Mouse (Mus musculus): Measurements from ENCODE around the gene Fbxo6. TPM values are rescaled to one million over a fixed set of nuclear protein-coding genes. Genes with fewer than 3 reads are reported as not detected.
A peak's percentile ranks its signal among the peaks of the same experiment; 100 is the strongest.

The Fbxo6 gene
- polyA plus RNA-seq, 1 experiment from 2014 or later, result 28.1 TPM

DNA sequence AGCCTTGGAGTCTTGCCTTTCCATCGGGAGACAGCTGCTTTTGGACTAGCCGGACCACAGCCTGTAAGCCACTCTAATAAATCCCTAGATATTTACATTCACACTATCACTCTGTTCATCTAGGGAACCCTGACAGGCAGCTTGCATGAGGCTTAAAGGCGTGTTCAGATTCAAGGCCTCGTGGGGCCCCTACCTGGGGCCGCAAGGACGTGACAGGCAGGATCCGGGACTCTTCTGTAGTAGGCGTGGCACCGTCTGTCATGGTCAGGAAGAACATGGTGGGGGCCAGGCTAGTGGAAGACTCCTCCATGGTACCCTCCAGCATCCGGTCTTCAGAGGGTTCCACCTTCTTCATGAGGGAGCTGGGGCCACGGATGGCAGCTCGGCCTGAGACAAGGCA lies 39.4 kb downstream of the Fbxo6 start:
- WGBS, result 65% methylated on average over 12 of the region's 12 CpGs
- ATAC-seq (ENCODE audit: low FRiP score, low TSS enrichment), result no peak
- no peak overlapping the region for H3K4me2 ChIP-seq (replicated peaks; ENCODE audit: low read depth)

DNA sequence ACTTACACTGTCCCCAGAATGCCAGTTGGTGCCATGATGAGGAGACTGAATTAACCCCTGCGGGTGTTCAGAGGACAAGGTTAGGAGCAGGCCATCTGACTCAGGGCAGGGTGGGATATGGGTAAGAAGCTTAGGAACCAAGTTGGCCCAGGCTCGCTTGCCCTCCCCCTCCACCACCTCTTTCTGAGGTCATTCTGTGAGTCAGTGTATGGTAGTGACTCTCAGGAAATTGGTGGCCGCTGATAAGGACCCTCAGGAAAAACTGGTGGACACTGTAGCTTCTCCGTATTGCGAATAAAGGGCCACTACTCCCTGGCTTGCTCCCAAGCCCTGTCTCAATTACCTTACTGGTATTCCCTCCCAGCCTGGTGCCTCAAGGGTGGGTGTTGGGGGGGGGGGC lies 42.7 kb downstream of the Fbxo6 start:
- no peak overlapping the region for H3K27ac ChIP-seq (replicated peaks)
- H3K4me2 ChIP-seq (replicated peaks; ENCODE audit: low read depth), result no peak overlapping the region
- H3K36me3 ChIP-seq (ENCODE audit: control insufficient read depth, insufficient read depth, low read length), result no peaks in the 10 kb centered on the region
- H3K9ac ChIP-seq (ENCODE audit: low read length), result no peak overlapping the region
- no peaks in the 10 kb centered on the region for H3K27me3 ChIP-seq (ENCODE audit: control insufficient read depth, insufficient read depth, low read length)
- ATAC-seq (ENCODE audit: low FRiP score, low TSS enrichment), result no peak
- DNase-seq (ENCODE audit: low spot score), result no peak
- no peaks in the 10 kb centered on the region for H3K4me1 ChIP-seq (replicated peaks; ENCODE audit: control insufficient read depth, insufficient read depth)
- no peaks in the 10 kb centered on the region for H3K9me3 ChIP-seq (ENCODE audit: control insufficient read depth, low read length)
- 75% methylated on average over 5 of the region's 5 CpGs for WGBS
- TF ChIP-seq CTCF (IDR thresholded peaks at IDR 0.05; ENCODE audit: low read depth) (no peak), EP300 (optimal IDR thresholded peaks at IDR 0.05) (no peak)
- H3K4me3 ChIP-seq (ENCODE audit: low read depth, low read length), result no peak overlapping the region

More for the DNA sequence above, 39.4 kb downstream of the Fbxo6 start:
- H3K36me3 ChIP-seq (ENCODE audit: control insufficient read depth, insufficient read depth, low read length), result no peaks in the 10 kb centered on the region
- H3K9me3 ChIP-seq (ENCODE audit: control insufficient read depth, low read length), result no peaks in the 10 kb centered on the region
- H3K9ac ChIP-seq (ENCODE audit: low read length), result no peak overlapping the region
- H3K27me3 ChIP-seq (ENCODE audit: control insufficient read depth, insufficient read depth, low read length), result no peaks in the 10 kb centered on the region
- no peak overlapping the region for H3K4me3 ChIP-seq (ENCODE audit: low read depth, low read length)
- TF ChIP-seq CTCF (IDR thresholded peaks at IDR 0.05; ENCODE audit: low read depth) (no peak), EP300 (optimal IDR thresholded peaks at IDR 0.05) (no peak)
- H3K4me1 ChIP-seq (replicated peaks; ENCODE audit: control insufficient read depth, insufficient read depth), result no peaks in the 10 kb centered on the region
- DNase-seq (ENCODE audit: low spot score), result no peak
- no peak overlapping the region for H3K27ac ChIP-seq (replicated peaks)

DNA sequence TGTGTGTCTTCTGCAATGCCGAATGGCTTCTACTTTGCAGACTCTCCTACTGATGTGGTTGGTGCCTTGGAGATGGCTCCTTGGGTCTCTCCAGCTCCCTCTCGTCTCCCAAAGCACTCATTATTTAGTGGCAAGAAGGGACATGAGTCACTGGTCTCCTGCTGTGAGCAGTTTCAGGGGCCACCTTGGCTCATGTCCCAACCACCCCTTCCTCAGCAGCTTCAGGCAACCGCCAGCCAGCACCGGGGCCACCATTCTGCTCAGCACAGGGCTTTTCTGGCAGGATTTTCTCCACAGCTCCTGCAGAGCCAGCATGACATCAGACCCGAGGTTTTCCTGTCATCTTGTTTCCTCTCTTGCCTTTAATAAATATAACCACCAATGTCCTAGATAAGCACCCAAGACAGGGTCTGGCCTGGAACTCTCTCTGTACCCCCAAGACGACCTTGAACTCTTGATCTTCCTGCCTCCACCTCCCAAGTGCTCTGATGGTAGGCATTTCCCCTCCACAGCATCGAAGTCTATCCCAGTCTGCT lies 43.3 kb downstream of the Fbxo6 start:
- no peaks in the 10 kb centered on the region for H3K4me1 ChIP-seq (replicated peaks; ENCODE audit: control insufficient read depth, insufficient read depth)
- H3K4me3 ChIP-seq (ENCODE audit: low read depth, low read length), result no peak overlapping the region
- no peak for ATAC-seq (ENCODE audit: low FRiP score, low TSS enrichment)
- no peak for DNase-seq (ENCODE audit: low spot score)
- TF ChIP-seq EP300 (optimal IDR thresholded peaks at IDR 0.05) (no peak), CTCF (IDR thresholded peaks at IDR 0.05; ENCODE audit: low read depth) (no peak)
- no peaks in the 10 kb centered on the region for H3K9me3 ChIP-seq (ENCODE audit: control insufficient read depth, low read length)
- no peak overlapping the region for H3K9ac ChIP-seq (ENCODE audit: low read length)
- no peak overlapping the region for H3K4me2 ChIP-seq (replicated peaks; ENCODE audit: low read depth)
- no peaks in the 10 kb centered on the region for H3K36me3 ChIP-seq (ENCODE audit: control insufficient read depth, insufficient read depth, low read length)
- WGBS, result 52% methylated on average over 7 of the region's 7 CpGs
- no peaks in the 10 kb centered on the region for H3K27me3 ChIP-seq (ENCODE audit: control insufficient read depth, insufficient read depth, low read length)
- H3K27ac ChIP-seq (replicated peaks), result no peak overlapping the region

DNA sequence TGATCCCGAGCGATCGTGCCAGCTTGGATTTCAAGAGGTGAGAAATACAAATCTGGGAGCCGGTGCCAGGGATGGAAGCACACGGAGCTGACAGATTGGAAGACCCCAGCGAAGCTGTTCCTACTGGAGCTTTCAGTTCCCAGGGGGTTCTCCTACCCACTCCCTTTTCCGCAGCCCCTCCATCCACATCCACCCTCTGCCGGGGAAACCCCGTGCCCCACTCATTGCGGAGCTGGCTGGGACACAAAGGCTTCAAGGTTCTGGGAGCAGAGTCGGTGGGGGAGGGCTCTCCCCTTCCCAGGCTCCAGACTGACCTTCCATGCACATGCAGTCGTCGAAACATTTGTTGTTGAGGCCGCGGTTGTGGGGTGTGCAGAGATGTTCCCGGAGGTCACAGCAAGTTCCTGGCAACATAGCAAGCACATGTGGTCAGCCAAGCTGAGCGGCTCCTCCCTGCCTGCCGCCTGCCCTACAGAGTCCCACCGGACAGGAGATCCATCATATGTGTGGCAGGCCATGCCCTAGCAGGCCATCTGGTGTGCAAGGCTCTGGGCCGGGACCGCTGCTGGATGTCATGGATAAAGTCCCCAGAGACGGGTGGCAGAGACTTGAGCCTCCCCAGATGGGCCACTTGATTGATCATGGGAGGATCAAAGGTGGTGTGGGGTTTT lies 44.2 kb downstream of the Fbxo6 start:
- Histone ChIP-seq H3K4me1 (replicated peaks; ENCODE audit: control insufficient read depth, insufficient read depth) (no peaks in the 10 kb centered on the region), H3K9me3 (ENCODE audit: control insufficient read depth, low read length) (no peaks in the 10 kb centered on the region), H3K27me3 (ENCODE audit: control insufficient read depth, insufficient read depth, low read length) (no peaks in the 10 kb centered on the region), H3K9ac (ENCODE audit: low read length) (no peak overlapping the region), H3K36me3 (ENCODE audit: control insufficient read depth, insufficient read depth, low read length) (no peaks in the 10 kb centered on the region), H3K4me3 (ENCODE audit: low read depth, low read length) (no peak overlapping the region), H3K4me2 (replicated peaks; ENCODE audit: low read depth) (no peak overlapping the region), H3K27ac (replicated peaks) (no peak overlapping the region)
- ATAC-seq (ENCODE audit: low FRiP score, low TSS enrichment) (peak; percentile 36; the same call in 1 of the 2 replicates), DNase-seq (ENCODE audit: low spot score) (no peak)
- WGBS, result 31% methylated on average over 22 of the region's 22 CpGs
- TF ChIP-seq CTCF (IDR thresholded peaks at IDR 0.05; ENCODE audit: low read depth), result no peak

DNA sequence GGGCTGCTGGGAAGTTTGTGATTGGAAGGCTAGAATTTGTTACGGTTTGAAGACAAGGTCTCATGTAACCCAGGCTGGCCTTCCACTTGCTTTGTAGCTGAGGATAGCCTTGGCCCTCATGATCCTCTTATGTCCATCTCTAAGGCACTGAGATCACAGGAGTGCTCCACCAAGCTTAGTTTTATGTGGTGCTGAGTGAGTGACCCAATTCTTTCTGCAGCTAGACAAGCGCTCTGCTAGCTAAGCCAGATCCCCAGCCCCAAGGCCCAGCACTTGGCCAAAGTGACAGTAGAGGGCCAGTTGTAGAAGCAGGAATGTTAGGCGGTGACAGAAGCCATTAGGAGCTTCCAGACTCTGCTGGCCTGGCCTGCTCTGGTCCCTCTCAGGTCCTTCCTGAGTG lies 47.8 kb downstream of the Fbxo6 start:
- Histone ChIP-seq H3K9me3 (ENCODE audit: control insufficient read depth, low read length) (no peaks in the 10 kb centered on the region), H3K4me1 (replicated peaks; ENCODE audit: control insufficient read depth, insufficient read depth) (no peaks in the 10 kb centered on the region), H3K9ac (ENCODE audit: low read length) (no peak overlapping the region), H3K36me3 (ENCODE audit: control insufficient read depth, insufficient read depth, low read length) (no peaks in the 10 kb centered on the region), H3K27ac (replicated peaks) (no peak overlapping the region), H3K4me3 (ENCODE audit: low read depth, low read length) (no peak overlapping the region), H3K4me2 (replicated peaks; ENCODE audit: low read depth) (no peak overlapping the region), H3K27me3 (ENCODE audit: control insufficient read depth, insufficient read depth, low read length) (no peaks in the 10 kb centered on the region)
- 79% methylated on average over 3 of the region's 3 CpGs for WGBS
- no peak for ATAC-seq (ENCODE audit: low FRiP score, low TSS enrichment)
- DNase-seq (ENCODE audit: low spot score), result no peak
- TF ChIP-seq CTCF (IDR thresholded peaks at IDR 0.05; ENCODE audit: low read depth), result no peak
- no peak for TF ChIP-seq EP300 (optimal IDR thresholded peaks at IDR 0.05)

DNA sequence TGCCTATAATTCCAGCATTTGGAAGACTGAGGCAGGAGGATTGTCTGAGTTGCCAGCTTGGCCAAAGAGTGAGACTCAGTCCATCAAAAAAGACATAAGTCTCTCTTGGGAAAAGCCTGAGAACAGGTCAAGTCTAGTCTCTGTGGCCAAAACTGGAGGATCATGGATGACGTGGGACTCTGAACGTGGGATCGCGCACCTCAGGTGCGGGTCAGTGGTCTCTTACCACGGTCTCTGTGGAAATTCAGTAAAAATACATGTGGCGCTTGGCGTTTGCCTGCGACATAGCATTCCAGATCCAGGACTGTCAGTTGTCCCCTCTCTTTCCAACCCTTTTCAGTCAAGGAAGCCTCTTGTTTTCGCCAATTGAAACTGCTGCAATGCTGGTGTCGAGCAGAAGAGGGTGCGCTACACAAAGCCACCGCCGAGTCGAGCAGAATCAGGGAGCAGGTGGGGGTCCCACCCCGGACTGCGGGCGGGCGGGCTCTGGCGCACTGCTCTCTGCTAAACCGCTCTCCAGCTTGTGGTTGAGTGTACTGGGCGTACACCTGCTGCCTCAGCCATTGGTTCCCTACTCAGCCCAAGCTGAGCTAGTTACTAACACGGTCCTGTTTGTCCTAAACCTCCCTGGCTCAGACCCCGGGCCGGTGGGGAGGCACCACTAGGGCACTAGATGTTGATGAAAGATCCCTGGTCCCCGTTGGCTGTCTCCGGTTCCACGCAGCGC lies 50.0 kb downstream of the Fbxo6 start:
- no peaks in the 10 kb centered on the region for H3K36me3 ChIP-seq (ENCODE audit: control insufficient read depth, insufficient read depth, low read length)
- TF ChIP-seq CTCF (IDR thresholded peaks at IDR 0.05; ENCODE audit: low read depth) (peak; percentile 72), EP300 (optimal IDR thresholded peaks at IDR 0.05) (no peak)
- DNase-seq (ENCODE audit: low spot score) (peak; percentile 68), ATAC-seq (ENCODE audit: low FRiP score, low TSS enrichment) (peak; percentile 81)
- H3K9ac ChIP-seq (ENCODE audit: low read length), result peak overlapping the region; percentile 13; the same call in 1 of the 2 replicates
- no peak overlapping the region for H3K27ac ChIP-seq (replicated peaks)
- peak overlapping the region; percentile 53 for H3K4me2 ChIP-seq (replicated peaks; ENCODE audit: low read depth)
- peak overlapping the region; percentile 24 for H3K4me3 ChIP-seq (ENCODE audit: low read depth, low read length)
- WGBS, result 20% methylated on average over 29 of the region's 29 CpGs
- H3K4me1 ChIP-seq (replicated peaks; ENCODE audit: control insufficient read depth, insufficient read depth), result no peaks in the 10 kb centered on the region
- no peaks in the 10 kb centered on the region for H3K9me3 ChIP-seq (ENCODE audit: control insufficient read depth, low read length)
- no peaks in the 10 kb centered on the region for H3K27me3 ChIP-seq (ENCODE audit: control insufficient read depth, insufficient read depth, low read length)
